Mouse (Mus musculus) left cerebral cortex, postnatal 36 days (tissue): ENCODE data around the gene 2310022A10Rik. TPM values are rescaled to one million over a fixed set of nuclear protein-coding genes. Genes with fewer than 3 reads are reported as not detected.

Source experiments
- DNase-seq, 2 experiments: peaks; one replicate each; pipeline ENCODE4 v3.0.0; 2021 to 2022; ENCODE audit warnings: low spot score in 2 of 2, mixed read lengths in 1 of 2
- intact Hi-C: fragments of 180-260 bp; cut with DNase I; formaldehyde crosslinking; loops from one replicate; pipeline ENCODE4 v1.15.1; 2025
- total RNA-seq, 2 experiments: library from RNA; stranded (reverse); gene quantifications; 2 replicates each; pipeline ENCODE4 v1.2.3; 2021

2310022A10Rik gene
- 10 to 100 TPM; 29.4 to 31.1 TPM for total RNA-seq

GRCm38 (mm10) chr7:27552931-27553513 is at the start of gene 2310022A10Rik, which contains the start of gene Pld3:
Gene 2310022A10Rik (plus strand): TSS chr7:27553233.
Gene Pld3 (minus strand): TSS chr7:27553218.
- DNase-seq: peak; percentile 97 to 98
- intact Hi-C loops: no loop called here

DNA sequence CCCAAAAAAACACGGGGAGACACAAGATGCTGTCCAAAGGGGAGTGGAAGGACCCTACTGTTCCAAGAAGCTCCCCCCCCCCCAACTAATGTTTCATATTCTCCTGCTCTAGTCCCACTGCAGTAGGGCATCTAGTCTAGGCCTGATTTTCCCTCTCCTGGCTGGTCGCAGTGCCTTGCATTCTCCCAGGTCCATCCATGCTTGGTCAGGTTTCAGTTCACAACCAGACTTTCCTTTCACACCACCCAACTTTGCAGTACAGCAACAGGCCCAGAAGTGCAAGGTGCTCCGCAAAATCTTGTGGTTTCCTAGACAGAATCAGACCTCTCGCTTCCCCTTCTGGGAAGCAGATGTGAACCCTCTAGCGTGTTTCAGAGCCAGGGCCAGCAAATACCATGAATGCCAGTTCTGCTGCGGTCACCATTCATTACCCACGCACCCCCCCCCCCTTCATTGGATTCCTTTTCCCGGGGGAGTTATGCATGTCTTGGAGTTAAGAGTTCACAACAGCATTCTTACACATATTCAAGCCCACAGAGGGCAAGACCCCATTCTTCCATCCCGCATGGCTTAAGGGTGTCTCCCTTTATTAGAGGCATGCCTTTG is 46.2 kb upstream of the 2310022A10Rik start:
- intact Hi-C loops: no loop called here
- DNase-seq: no peak

DNA sequence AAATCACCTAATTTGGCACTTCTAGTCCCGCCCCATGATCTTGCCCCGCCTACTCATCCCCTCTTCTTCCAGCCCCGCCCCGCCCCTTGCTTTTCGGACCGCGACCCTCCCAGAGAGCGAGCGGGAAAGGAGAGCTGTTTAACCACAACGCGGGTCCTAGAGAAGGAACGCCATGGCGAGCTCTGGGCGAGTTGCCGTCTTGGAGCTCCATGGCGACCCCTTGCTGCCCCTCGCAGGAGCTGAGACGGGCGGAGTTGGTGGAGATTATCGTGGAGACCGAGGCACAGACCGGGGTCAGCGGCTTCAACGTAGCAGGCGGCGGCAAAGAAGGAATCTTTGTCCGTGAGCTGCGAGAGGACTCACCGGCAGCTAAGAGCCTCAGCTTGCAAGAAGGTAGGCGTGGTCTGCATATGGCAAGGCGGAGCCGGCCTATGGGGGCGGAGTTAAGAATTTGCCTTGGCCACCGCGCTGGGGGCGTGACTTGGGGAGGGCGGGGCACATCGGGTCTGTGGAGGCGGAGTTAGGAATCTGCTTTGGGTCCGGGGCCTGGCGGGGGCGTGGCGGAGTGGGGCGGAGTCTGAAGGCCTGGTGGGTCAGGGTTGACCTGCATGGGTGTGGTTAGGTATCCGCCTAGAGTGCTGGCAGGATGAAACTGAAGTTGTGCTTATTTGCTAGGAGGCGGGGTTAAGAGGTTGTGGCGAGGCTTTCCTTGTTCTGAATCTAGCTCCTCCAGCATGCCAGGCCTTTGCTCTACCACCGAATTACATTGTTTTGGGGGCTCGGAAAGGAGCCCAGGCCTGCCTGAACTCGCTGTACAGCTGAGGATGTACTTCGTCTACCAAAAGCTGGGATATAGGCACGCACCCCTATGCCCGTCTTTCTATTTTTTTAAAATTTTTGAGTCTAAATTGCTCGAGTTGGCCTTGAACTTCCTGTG is 45.1 kb upstream of the 2310022A10Rik start:
- DNase-seq: peak; percentile 86 to 88
- intact Hi-C loops: loop anchor here (1.0 kb wide), 1 partner anchor 35 kb away; the partner anchor contains the start of gene Sertad3

- DNase-seq: no peak
Measured at GRCm38 (mm10) chr7:27508648-27509005, 44.4 kb upstream of the 2310022A10Rik start.

GRCm38 (mm10) chr7:27510809-27511208 is 42.2 kb upstream of the 2310022A10Rik start:
- intact Hi-C loops: no loop called here
- no peak for DNase-seq

More at GRCm38 (mm10) chr7:27508648-27509005, 44.4 kb upstream of the 2310022A10Rik start:
- intact Hi-C loops: loop anchor here (1.0 kb wide), 1 partner anchor 35 kb away; the partner anchor contains the start of gene Sertad3

DNA sequence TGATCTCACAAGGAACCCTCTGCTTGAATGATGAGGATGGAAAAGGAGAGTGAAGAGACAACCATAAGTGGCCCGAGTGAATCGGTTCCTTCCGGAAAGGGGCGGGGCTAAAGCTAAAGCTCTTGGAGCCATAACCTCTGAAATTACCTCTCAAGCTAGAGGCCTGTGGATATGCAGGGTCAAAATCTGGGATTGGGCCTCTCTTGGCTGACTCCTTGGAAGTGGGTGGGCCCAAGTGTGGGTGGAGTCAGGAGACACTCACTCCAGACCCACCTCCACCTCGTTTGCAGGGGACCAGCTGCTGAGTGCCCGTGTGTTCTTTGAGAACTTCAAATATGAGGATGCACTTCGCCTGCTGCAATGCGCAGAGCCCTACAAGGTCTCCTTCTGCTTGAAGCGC is 38.1 kb upstream of the 2310022A10Rik start:
- intact Hi-C loops: no loop called here
- no peak for DNase-seq

DNA sequence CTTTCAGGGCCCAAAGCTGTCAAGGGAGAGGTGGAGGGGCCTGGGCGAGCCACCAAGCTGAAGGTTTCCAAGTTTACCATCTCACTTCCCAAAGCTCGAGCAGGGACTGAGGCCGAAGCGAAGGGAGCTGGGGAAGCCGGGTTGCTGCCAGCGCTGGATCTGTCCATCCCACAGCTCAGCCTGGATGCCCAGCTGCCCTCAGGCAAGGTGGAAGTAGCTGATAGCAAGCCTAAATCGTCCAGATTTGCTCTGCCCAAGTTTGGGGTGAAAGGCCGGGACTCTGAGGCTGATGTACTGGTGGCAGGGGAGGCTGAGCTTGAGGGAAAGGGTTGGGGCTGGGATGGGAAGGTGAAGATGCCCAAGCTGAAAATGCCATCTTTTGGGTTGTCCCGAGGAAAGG is 34.7 kb upstream of the 2310022A10Rik start:
- DNase-seq: no peak
- intact Hi-C loops: no loop called here

DNA sequence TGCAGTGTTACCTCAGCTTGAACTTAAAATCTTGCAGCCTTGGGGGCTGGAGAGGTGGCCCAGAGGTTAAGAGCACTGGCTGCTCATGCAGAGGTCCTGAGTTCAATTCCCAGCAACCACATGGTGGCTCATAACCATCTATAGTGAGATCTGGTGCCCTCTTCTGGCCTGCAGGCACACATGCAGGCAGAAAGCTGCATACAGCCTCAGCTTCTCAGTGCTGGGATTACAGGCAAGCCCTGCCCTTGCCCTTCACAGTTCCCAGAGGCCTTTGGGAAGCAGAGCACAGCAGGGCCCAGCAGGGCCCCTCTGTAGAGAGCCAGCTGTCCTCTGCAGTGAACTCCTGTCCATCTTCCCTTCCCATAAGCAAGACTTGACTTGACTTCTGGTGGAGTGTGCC is 32.9 kb upstream of the 2310022A10Rik start:
- intact Hi-C loops: no loop called here
- no peak for DNase-seq

DNA sequence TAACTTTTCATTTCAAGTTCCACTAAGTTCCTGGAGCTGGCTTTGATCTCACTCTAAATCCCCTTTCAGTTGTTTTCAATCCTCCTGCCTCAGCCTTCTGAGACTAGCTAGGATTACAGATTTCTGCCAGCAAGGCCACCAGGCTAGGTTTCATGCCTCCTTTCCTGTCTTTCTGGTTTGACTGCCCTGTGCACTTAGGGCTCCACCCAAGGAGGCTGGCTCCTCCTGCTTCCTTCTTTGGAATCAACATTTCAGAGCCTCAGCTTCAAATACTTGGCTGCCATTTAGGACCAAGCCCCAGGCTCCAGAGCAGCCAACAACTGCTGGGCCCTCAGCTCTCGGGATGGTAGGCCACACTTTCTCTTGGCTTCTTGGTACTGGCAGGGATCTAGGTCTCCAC is 32.4 kb upstream of the 2310022A10Rik start:
- intact Hi-C loops: no loop called here
- no peak for DNase-seq

- intact Hi-C loops: no loop called here
- no peak for DNase-seq
Measured at GRCm38 (mm10) chr7:27522967-27523366, 30.1 kb upstream of the 2310022A10Rik start, which contains the start of gene Hipk4. Gene Hipk4 (plus strand): TSS chr7:27523267.

DNA sequence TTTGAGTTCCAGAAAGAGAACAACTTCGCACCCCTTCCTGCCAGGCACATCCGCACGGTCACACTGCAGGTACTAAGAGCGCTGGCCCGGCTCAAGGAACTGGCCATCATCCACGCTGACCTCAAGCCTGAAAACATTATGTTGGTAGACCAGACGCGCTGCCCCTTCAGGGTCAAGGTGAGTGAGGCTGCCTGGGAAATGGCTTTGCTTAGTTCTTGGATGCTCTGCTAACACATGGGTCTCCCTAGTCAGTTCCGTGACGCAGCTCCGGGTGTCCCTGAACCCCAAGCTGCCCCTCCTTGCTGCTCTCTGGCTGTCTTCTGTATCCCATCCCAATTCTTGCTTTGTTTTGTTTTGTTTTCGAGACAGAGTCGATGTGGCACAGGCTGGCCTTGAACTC is 29.2 kb upstream of the 2310022A10Rik start:
- no peak for DNase-seq
- intact Hi-C loops: no loop called here

GRCm38 (mm10) chr7:27526039-27526827 is 26.8 kb upstream of the 2310022A10Rik start:
- intact Hi-C loops: loop anchor here (5.0 kb wide), 1 partner anchor 189 kb away; the partner anchor contains the start of gene Ltbp4
- DNase-seq: peak; percentile 76 to 77

DNA sequence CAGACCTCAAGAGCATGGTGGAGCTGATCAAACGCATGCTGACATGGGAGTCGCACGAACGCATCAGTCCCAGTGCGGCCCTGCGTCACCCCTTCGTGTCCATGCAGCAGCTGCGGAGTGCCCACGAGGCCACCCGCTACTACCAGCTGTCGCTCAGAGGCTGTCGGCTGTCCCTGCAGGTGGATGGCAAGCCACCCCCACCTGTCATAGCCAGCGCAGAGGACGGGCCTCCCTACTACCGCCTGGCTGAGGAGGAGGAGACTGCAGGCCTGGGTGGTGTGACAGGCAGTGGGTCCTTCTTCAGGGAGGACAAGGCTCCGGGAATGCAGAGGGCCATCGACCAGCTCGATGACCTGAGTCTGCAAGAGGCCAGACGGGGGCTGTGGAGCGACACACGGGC is 24.0 kb upstream of the 2310022A10Rik start:
- intact Hi-C loops: loop anchor here (5.0 kb wide), 1 partner anchor 192 kb away; the partner anchor contains the start of gene Ltbp4
- DNase-seq: no peak

DNA sequence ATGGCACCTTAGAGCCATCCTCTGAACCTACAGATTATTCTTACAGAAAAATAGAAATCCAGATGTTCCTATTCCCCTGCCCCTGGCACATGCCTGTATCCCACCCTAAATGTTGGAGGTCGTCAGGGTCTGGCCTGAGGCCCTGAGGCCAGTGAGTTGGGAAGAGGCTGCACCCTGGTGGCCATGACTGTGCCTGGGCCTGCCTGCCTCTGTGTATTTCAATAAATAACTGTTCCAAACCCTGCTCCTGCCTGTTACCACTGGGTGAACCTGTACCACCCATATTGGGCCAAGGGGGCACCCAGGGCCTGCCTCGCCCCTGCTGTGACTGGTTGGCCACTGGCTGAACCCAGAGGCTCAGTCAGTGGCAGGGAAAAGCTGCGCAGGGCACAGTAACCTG is 22.1 kb upstream of the 2310022A10Rik start:
- DNase-seq: no peak
- intact Hi-C loops: no loop called here

DNA sequence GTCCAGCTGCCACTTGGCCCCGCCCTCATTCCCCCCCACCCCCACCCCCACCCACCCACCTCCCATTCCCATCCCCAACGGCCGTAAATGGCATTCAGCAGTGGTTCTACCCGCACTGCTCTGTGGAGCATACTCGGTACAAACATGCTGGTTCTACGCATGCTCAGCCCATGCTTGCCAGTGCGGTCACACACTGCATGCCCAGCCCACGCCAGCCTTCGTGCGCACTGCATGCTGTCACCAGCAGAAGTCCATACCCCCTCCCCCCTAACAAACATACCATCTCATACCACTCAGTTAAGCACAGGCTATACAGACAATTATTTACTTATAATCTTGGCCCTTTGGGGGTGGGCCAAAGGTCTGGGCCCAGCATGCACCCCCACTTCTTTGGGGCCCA is 21.3 kb upstream of the 2310022A10Rik start:
- no peak for DNase-seq
- intact Hi-C loops: no loop called here

DNA sequence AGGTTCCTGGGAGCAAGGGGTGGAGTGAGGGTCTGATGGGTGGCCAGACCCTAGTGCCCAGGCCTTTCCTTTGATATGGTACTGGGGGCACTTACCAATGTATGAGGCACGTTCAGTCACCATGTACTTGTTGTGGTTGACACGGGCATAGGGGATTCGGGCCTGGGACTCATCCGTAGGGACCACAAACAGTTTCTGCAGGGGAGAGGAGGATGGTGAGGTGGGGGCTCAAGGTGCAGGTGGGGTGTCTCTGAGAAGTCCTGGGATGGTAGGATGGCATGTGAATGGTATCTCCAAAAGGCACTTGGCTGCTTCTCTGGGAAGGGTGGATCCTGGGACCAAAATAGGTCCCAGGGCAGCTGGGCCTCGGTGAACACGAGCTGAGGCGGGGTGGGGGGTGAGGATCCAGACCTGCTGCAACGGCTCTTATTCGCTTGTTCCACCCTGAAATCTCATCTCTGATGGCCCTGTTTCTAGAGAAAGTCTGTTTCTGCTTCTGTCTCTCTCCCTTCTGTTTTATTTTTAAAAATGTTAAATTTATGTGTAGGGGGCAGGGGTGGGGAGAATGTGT is 20.5 kb upstream of the 2310022A10Rik start:
- intact Hi-C loops: no loop called here
- DNase-seq: no peak

DNA sequence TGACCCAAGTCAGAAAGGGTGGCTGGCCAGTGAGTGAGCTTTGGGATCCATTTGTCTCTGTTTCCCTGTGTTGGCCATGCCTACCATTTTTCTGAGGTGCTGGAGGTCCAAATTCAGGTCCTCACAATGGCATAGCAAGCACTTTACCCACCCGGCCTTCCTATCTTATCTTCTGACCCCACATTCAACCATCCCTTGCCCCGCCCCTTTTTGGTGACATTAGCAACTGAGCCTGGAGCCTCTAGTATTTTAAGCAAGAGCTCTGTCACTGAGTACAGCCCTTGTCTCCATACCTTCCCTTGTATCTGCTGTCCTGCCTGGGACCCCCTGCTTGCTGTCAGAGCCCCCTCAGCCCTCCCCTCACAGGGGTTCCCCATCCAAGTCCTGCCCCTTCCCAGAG is 17.6 kb upstream of the 2310022A10Rik start:
- no peak for DNase-seq
- intact Hi-C loops: no loop called here

DNA sequence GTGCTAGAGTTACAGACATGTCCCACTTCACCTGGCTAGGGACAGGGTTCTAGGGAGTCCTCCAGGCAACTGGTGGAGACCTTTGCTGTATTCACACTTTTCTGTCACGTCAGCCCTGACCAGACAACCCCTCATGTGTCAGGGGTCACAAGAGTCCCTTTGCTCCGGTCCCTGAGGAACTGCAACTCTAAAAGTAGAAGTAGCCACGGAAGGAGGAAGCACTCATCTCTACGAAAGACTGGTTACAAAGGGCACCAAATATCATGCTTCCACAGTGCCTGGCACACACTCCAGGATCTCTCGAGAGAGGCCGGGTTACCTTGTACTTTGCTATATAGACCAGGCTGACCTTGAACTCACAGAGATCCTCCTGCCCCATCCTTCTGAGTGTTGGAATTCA is 16.4 kb upstream of the 2310022A10Rik start:
- intact Hi-C loops: no loop called here
- DNase-seq: no peak

DNA sequence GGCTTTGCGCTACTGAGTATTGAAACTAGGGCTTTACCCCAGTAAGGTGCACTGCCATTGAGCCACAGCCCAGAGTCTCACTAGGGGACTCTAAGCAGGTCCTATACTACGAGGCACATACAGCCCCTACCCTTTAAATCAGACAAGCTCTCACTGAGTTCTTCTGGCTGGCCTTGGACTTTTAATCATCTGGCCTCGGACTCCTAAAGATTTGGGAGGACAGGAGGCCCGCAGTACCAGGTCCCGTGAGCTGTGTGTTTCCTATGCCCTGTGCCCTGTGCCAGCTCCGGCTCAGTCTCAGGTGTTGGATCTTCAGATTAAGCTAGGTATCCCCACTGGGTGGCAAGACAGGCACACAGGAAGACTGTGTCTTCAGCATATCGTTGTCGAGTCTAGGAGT is 15.0 kb upstream of the 2310022A10Rik start:
- intact Hi-C loops: no loop called here
- no peak for DNase-seq
